Mouse (Mus musculus): ENCODE data around the gene Twsg1.

DNA sequence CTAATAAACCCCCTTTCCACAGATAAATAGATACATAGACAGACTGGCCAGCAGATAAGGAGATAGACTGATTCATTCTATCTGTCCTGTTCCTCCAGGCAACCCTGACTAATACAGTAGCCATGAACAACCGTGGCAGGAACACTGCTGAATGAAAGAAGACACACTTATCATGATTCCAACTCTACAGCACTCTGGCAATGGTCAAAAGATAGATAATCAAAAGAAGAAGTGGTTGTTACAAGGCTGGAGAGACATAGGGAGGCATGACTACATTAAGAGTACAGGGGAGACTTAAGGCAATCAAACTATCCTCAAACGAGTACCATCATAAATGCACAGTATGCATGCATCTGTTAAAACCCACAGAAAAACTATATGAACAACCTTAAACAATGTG, 5.6 kb downstream of the Twsg1 start:
- TF ChIP-seq GATA1 (IDR thresholded peaks at IDR 0.05; ENCODE audit: low read depth, low read length) = peak; percentile 88
- no peak for TF ChIP-seq POLR2AphosphoS5 (IDR thresholded peaks at IDR 0.05; ENCODE audit: borderline replicate concordance, low read depth, low read length)
- no peak for TF ChIP-seq CHD2 (IDR thresholded peaks at IDR 0.05; ENCODE audit: low read length)
- no peak for TF ChIP-seq JUND (IDR thresholded peaks at IDR 0.05; ENCODE audit: low read depth, low read length)
- TF ChIP-seq CTCF (IDR thresholded peaks at IDR 0.05 in 2 of 3, conservative IDR thresholded peaks at IDR 0.05 in 1 of 3; ENCODE audit: control insufficient read depth in 1 of 3, insufficient read depth in 1 of 3, low read depth in 2 of 3, low read length in 3 of 3, poor library complexity in 1 of 3, severe bottlenecking in 1 of 3) = no peak
- TF ChIP-seq UBTF (IDR thresholded peaks at IDR 0.05; ENCODE audit: borderline replicate concordance, insufficient read depth, low read depth, low read length) = no peak
- TF ChIP-seq EP300 (IDR thresholded peaks at IDR 0.05; ENCODE audit: low read depth in 1 of 2, low read length in 2 of 2) = peak; percentile 60 to 88
- no peak for TF ChIP-seq POLR2A (IDR thresholded peaks at IDR 0.05; ENCODE audit: control insufficient read depth in 1 of 2, insufficient read depth in 1 of 2, low read depth in 1 of 2, low read length in 2 of 2, poor library complexity in 1 of 2)
